Mouse (Mus musculus): ENCODE measurements at regions not wholly inside any gene's neighbourhood (a gene's known extent, or its start where the extent isn't known, plus 50 kb on each side); places are given as distances from the start of the nearest gene placed in this dataset.

GRCm38 (mm10) chr3:38820787-38821186 is 66.0 kb upstream of the Fat4 start:
- H3K36me3 ChIP-seq (ENCODE audit: control insufficient read depth, insufficient read depth, low read length) = no peaks in the 10 kb centered on the region
- ATAC-seq (ENCODE audit: insufficient read depth, low FRiP score) = no peak
- 37% methylated on average over 9 of the region's 9 CpGs for WGBS
- 0 out of 2 replicates have a peak overlapping the region, but pooled peaks have one; percentile 16 for H3K9ac ChIP-seq (ENCODE audit: low read length)
- H3K9me3 ChIP-seq (replicated peaks; ENCODE audit: control insufficient read depth, low read length) = no peaks in the 10 kb centered on the region
- H3K4me3 ChIP-seq (replicated peaks; ENCODE audit: low read length) = no peak overlapping the region
- 0 out of 2 replicates have a peak, but pooled peaks cover 4% of the 10 kb centered on the region for H3K4me1 ChIP-seq (ENCODE audit: control insufficient read depth, insufficient read depth, low read length)
- H3K4me2 ChIP-seq (ENCODE audit: low read depth, low read length) = peak overlapping the region; percentile 24; the same call in 1 of the 2 replicates
- no peak overlapping the region for H3K27ac ChIP-seq (ENCODE audit: low read length)
- H3K27me3 ChIP-seq (ENCODE audit: control insufficient read depth, insufficient read depth, low read length) = no peaks in the 10 kb centered on the region

GRCm38 (mm10) chr3:38820315-38820714 is 66.4 kb upstream of the Fat4 start:
- Histone ChIP-seq H3K4me3 (replicated peaks; ENCODE audit: low read length) (no peak overlapping the region), H3K4me2 (ENCODE audit: low read depth, low read length) (no peak overlapping the region), H3K36me3 (ENCODE audit: control insufficient read depth, insufficient read depth, low read length) (no peaks in the 10 kb centered on the region), H3K9me3 (replicated peaks; ENCODE audit: control insufficient read depth, low read length) (no peaks in the 10 kb centered on the region; the same call in 1 of the 2 replicates), H3K27ac (ENCODE audit: low read length) (no peak overlapping the region), H3K4me1 (ENCODE audit: control insufficient read depth, insufficient read depth, low read length) (0 out of 2 replicates have a peak, but pooled peaks cover 4% of the 10 kb centered on the region), H3K27me3 (ENCODE audit: control insufficient read depth, insufficient read depth, low read length) (no peaks in the 10 kb centered on the region), H3K9ac (ENCODE audit: low read length) (no peak overlapping the region)
- ATAC-seq (ENCODE audit: insufficient read depth, low FRiP score) = no peak
- 76% methylated on average over 7 of the region's 7 CpGs for WGBS

GRCm38 (mm10) chr3:38817651-38818050 is 69.1 kb upstream of the Fat4 start:
- 75% methylated on average over 5 of the region's 5 CpGs for WGBS
- no peak for ATAC-seq (ENCODE audit: insufficient read depth, low FRiP score)
- Histone ChIP-seq H3K4me3 (replicated peaks; ENCODE audit: low read length) (no peak overlapping the region), H3K27me3 (ENCODE audit: control insufficient read depth, insufficient read depth, low read length) (no peaks in the 10 kb centered on the region), H3K36me3 (ENCODE audit: control insufficient read depth, insufficient read depth, low read length) (no peaks in the 10 kb centered on the region), H3K27ac (ENCODE audit: low read length) (no peak overlapping the region), H3K4me2 (ENCODE audit: low read depth, low read length) (no peak overlapping the region), H3K4me1 (ENCODE audit: control insufficient read depth, insufficient read depth, low read length) (0 out of 2 replicates have a peak, but pooled peaks cover 4% of the 10 kb centered on the region), H3K9ac (ENCODE audit: low read length) (no peak overlapping the region), H3K9me3 (replicated peaks; ENCODE audit: control insufficient read depth, low read length) (no peaks in the 10 kb centered on the region; the same call in 1 of the 2 replicates)

GRCm38 (mm10) chr3:38812457-38812856 is 74.3 kb upstream of the Fat4 start:
- ATAC-seq (ENCODE audit: insufficient read depth, low FRiP score) = no peak
- no peak overlapping the region for H3K4me3 ChIP-seq (replicated peaks; ENCODE audit: low read length)
- H3K4me2 ChIP-seq (ENCODE audit: low read depth, low read length) = no peak overlapping the region
- H3K9ac ChIP-seq (ENCODE audit: low read length) = no peak overlapping the region
- no peaks in the 10 kb centered on the region; the same call in 1 of the 2 replicates for H3K9me3 ChIP-seq (replicated peaks; ENCODE audit: control insufficient read depth, low read length)
- H3K36me3 ChIP-seq (ENCODE audit: control insufficient read depth, insufficient read depth, low read length) = no peaks in the 10 kb centered on the region
- no peak overlapping the region for H3K27ac ChIP-seq (ENCODE audit: low read length)
- H3K4me1 ChIP-seq (ENCODE audit: control insufficient read depth, insufficient read depth, low read length) = no peaks in the 10 kb centered on the region
- H3K27me3 ChIP-seq (ENCODE audit: control insufficient read depth, insufficient read depth, low read length) = no peaks in the 10 kb centered on the region
- 85% methylated on average over 4 of the region's 4 CpGs for WGBS

- 84% methylated on average over 8 of the region's 8 CpGs for WGBS
- H3K9ac ChIP-seq (ENCODE audit: low read length) = no peak overlapping the region
- no peak overlapping the region for H3K27ac ChIP-seq (ENCODE audit: low read length)
- no peaks in the 10 kb centered on the region for H3K4me1 ChIP-seq (ENCODE audit: control insufficient read depth, insufficient read depth, low read length)
- H3K4me2 ChIP-seq (ENCODE audit: low read depth, low read length) = no peak overlapping the region
- H3K36me3 ChIP-seq (ENCODE audit: control insufficient read depth, insufficient read depth, low read length) = no peaks in the 10 kb centered on the region
- ATAC-seq (ENCODE audit: insufficient read depth, low FRiP score) = no peak
- no peaks in the 10 kb centered on the region; the same call in 1 of the 2 replicates for H3K9me3 ChIP-seq (replicated peaks; ENCODE audit: control insufficient read depth, low read length)
- H3K4me3 ChIP-seq (replicated peaks; ENCODE audit: low read length) = no peak overlapping the region
- H3K27me3 ChIP-seq (ENCODE audit: control insufficient read depth, insufficient read depth, low read length) = no peaks in the 10 kb centered on the region
These were observed 75.1 kb upstream of the Fat4 start for GRCm38 (mm10) chr3:38811635-38812034.

GRCm38 (mm10) chr3:38806469-38807055 is 80.2 kb upstream of the Fat4 start:
- no peaks in the 10 kb centered on the region for H3K27me3 ChIP-seq (ENCODE audit: control insufficient read depth, insufficient read depth, low read length)
- H3K36me3 ChIP-seq (ENCODE audit: control insufficient read depth, insufficient read depth, low read length) = no peaks in the 10 kb centered on the region
- H3K4me2 ChIP-seq (ENCODE audit: low read depth, low read length) = no peak overlapping the region
- no peak overlapping the region for H3K27ac ChIP-seq (ENCODE audit: low read length)
- ATAC-seq (ENCODE audit: insufficient read depth, low FRiP score) = no peak
- no peaks in the 10 kb centered on the region for H3K9me3 ChIP-seq (replicated peaks; ENCODE audit: control insufficient read depth, low read length)
- no peak overlapping the region for H3K9ac ChIP-seq (ENCODE audit: low read length)
- H3K4me3 ChIP-seq (replicated peaks; ENCODE audit: low read length) = no peak overlapping the region
- 68% methylated on average over 1 of the region's 1 CpGs for WGBS
- H3K4me1 ChIP-seq (ENCODE audit: control insufficient read depth, insufficient read depth, low read length) = no peaks in the 10 kb centered on the region

- H3K4me3 ChIP-seq (replicated peaks; ENCODE audit: low read length) = no peak overlapping the region
- H3K4me2 ChIP-seq (ENCODE audit: low read depth, low read length) = no peak overlapping the region
- no peaks in the 10 kb centered on the region for H3K27me3 ChIP-seq (ENCODE audit: control insufficient read depth, insufficient read depth, low read length)
- no peaks in the 10 kb centered on the region for H3K9me3 ChIP-seq (replicated peaks; ENCODE audit: control insufficient read depth, low read length)
- ATAC-seq (ENCODE audit: insufficient read depth, low FRiP score) = no peak
- WGBS = 62% methylated on average over 5 of the region's 5 CpGs
- H3K4me1 ChIP-seq (ENCODE audit: control insufficient read depth, insufficient read depth, low read length) = no peaks in the 10 kb centered on the region
- no peaks in the 10 kb centered on the region for H3K36me3 ChIP-seq (ENCODE audit: control insufficient read depth, insufficient read depth, low read length)
- no peak overlapping the region for H3K9ac ChIP-seq (ENCODE audit: low read length)
- no peak overlapping the region for H3K27ac ChIP-seq (ENCODE audit: low read length)
These were observed 80.7 kb upstream of the Fat4 start for GRCm38 (mm10) chr3:38806036-38806435.

GRCm38 (mm10) chr3:38795646-38796301 is 91.0 kb upstream of the Fat4 start:
- H3K4me3 ChIP-seq (replicated peaks; ENCODE audit: low read length) = no peak overlapping the region
- H3K4me2 ChIP-seq (ENCODE audit: low read depth, low read length) = no peak overlapping the region
- H3K9ac ChIP-seq (ENCODE audit: low read length) = no peak overlapping the region
- no peak overlapping the region for H3K27ac ChIP-seq (ENCODE audit: low read length)
- no peaks in the 10 kb centered on the region for H3K27me3 ChIP-seq (ENCODE audit: control insufficient read depth, insufficient read depth, low read length)
- no peak for ATAC-seq (ENCODE audit: insufficient read depth, low FRiP score)
- no peaks in the 10 kb centered on the region for H3K4me1 ChIP-seq (ENCODE audit: control insufficient read depth, insufficient read depth, low read length)
- no peaks in the 10 kb centered on the region for H3K36me3 ChIP-seq (ENCODE audit: control insufficient read depth, insufficient read depth, low read length)
- no peaks in the 10 kb centered on the region for H3K9me3 ChIP-seq (replicated peaks; ENCODE audit: control insufficient read depth, low read length)
- 79% methylated on average over 11 of the region's 11 CpGs for WGBS

GRCm38 (mm10) chr3:38793221-38793620 is 93.5 kb upstream of the Fat4 start:
- 55% methylated on average over 3 of the region's 3 CpGs for WGBS
- no peaks in the 10 kb centered on the region for H3K9me3 ChIP-seq (replicated peaks; ENCODE audit: control insufficient read depth, low read length)
- no peaks in the 10 kb centered on the region for H3K36me3 ChIP-seq (ENCODE audit: control insufficient read depth, insufficient read depth, low read length)
- no peak overlapping the region for H3K9ac ChIP-seq (ENCODE audit: low read length)
- no peak overlapping the region for H3K27ac ChIP-seq (ENCODE audit: low read length)
- no peak for ATAC-seq (ENCODE audit: insufficient read depth, low FRiP score)
- no peaks in the 10 kb centered on the region for H3K27me3 ChIP-seq (ENCODE audit: control insufficient read depth, insufficient read depth, low read length)
- H3K4me1 ChIP-seq (ENCODE audit: control insufficient read depth, insufficient read depth, low read length) = no peaks in the 10 kb centered on the region
- no peak overlapping the region for H3K4me2 ChIP-seq (ENCODE audit: low read depth, low read length)
- no peak overlapping the region for H3K4me3 ChIP-seq (replicated peaks; ENCODE audit: low read length)
